Mouse (Mus musculus) megakaryocyte-erythroid progenitor cell, adult 5-6 weeks (primary cell): ENCODE data around the gene Prss30. TPM values are rescaled to one million over a fixed set of nuclear protein-coding genes. Genes with fewer than 3 reads are reported as not detected.
A peak's percentile ranks its signal among the peaks of the same experiment; 100 is the strongest.

Experiments
- ATAC-seq: replicated peaks from 2 replicates; pipeline ENCODE4 v1.8.0; 2016; ENCODE audit warnings: mild to moderate bottlenecking, inconsistent platforms; ENCODE audit not compliant: severe bottlenecking, poor library complexity, low FRiP score, low TSS enrichment
- total RNA-seq, 2 experiments: library from RNA; stranded (forward) in 1 of 2; stranded (reverse) in 1 of 2; fragments of 200-1000, 215-1000 nt in 1 of 2; fragments of >200 nt in 1 of 2; fragmentation: Nextera tagmentation in 1 of 2; gene quantifications; 2 replicates each; pipeline ENCODE4 v1.2.3; 2014 to 2017

Gene Prss30
- total RNA-seq, 2 experiments from 2014 or later: 1.0 TPM; not detected in 1

GRCm38 (mm10) chr17:23925090-23925493 lies 55.3 kb downstream of the Prss30 start:
- peak; percentile 69 for ATAC-seq

- peak; percentile 97 for ATAC-seq
These were observed 55.8 kb downstream of the Prss30 start for GRCm38 (mm10) chr17:23924531-23925007.

Other genes with a start within 250 kb of the Prss30 start
- 7.2 and 13.3 TPM in 2 replicates for gene Paqr4, start 239.7 kb downstream of the Prss30 start, total RNA-seq (2014; fragmentation: Nextera tagmentation)
- 6.2 and 11.6 TPM in 2 replicates for gene Paqr4, start 239.7 kb downstream of the Prss30 start, total RNA-seq (2017)
- 0.52 TPM in 1 of 2 replicates, not detected in the other for gene Kremen2, start 234.7 kb downstream of the Prss30 start, total RNA-seq (2014; fragmentation: Nextera tagmentation)
- not detected in 2 replicates for gene Kremen2, start 234.7 kb downstream of the Prss30 start, total RNA-seq (2017)
- gene Flywch1, start 209.0 kb downstream of the Prss30 start, total RNA-seq (2014; fragmentation: Nextera tagmentation): 7.6 and 11.7 TPM in 2 replicates
- 12.5 and 15.4 TPM in 2 replicates for gene Flywch1, start 209.0 kb downstream of the Prss30 start, total RNA-seq (2017)
- gene Flywch2, start 194.5 kb downstream of the Prss30 start, total RNA-seq (2014; fragmentation: Nextera tagmentation): 3.1 and 5.6 TPM in 2 replicates
- not detected in 2 replicates for gene Flywch2, start 194.5 kb downstream of the Prss30 start, total RNA-seq (2017)
- gene Srrm2, start 190.0 kb downstream of the Prss30 start, total RNA-seq (2014; fragmentation: Nextera tagmentation): 699 and 735 TPM in 2 replicates
- gene Srrm2, start 190.0 kb downstream of the Prss30 start, total RNA-seq (2017): 134 and 162 TPM in 2 replicates
- 466 and 512 TPM in 2 replicates for gene Elob, start 151.4 kb downstream of the Prss30 start, total RNA-seq (2014; fragmentation: Nextera tagmentation)
- 101 and 114 TPM in 2 replicates for gene Elob, start 151.4 kb downstream of the Prss30 start, total RNA-seq (2017)
- gene Prss33, start 144.5 kb downstream of the Prss30 start, total RNA-seq (2014; fragmentation: Nextera tagmentation): not detected in 2 replicates
- not detected in 2 replicates for gene Prss33, start 144.5 kb downstream of the Prss30 start, total RNA-seq (2017)
- gene Prss32, start 136.7 kb downstream of the Prss30 start, total RNA-seq (2014; fragmentation: Nextera tagmentation): not detected in 2 replicates
- gene Prss32, start 136.7 kb downstream of the Prss30 start, total RNA-seq (2017): not detected in 2 replicates
- not detected in 2 replicates for gene Prss41, start 136.4 kb downstream of the Prss30 start, total RNA-seq (2014; fragmentation: Nextera tagmentation)
- 0.88 TPM in 1 of 2 replicates, not detected in the other for gene Prss41, start 136.4 kb downstream of the Prss30 start, total RNA-seq (2017)
- gene Prss21, start 112.5 kb downstream of the Prss30 start, total RNA-seq (2014; fragmentation: Nextera tagmentation): not detected in 2 replicates
- gene Prss21, start 112.5 kb downstream of the Prss30 start, total RNA-seq (2017): not detected in 2 replicates
- gene Dcpp1, start 99.7 kb downstream of the Prss30 start, total RNA-seq (2014; fragmentation: Nextera tagmentation): not detected in 2 replicates
- not detected in 2 replicates for gene Dcpp1, start 99.7 kb downstream of the Prss30 start, total RNA-seq (2017)
- gene Dcpp2, start 99.7 kb downstream of the Prss30 start, total RNA-seq (2014; fragmentation: Nextera tagmentation): not detected in 2 replicates
- gene Dcpp2, start 99.7 kb downstream of the Prss30 start, total RNA-seq (2017): not detected in 2 replicates
- not detected in 2 replicates for gene Dcpp3, start 63.1 kb downstream of the Prss30 start, total RNA-seq (2014; fragmentation: Nextera tagmentation)
- gene Dcpp3, start 63.1 kb downstream of the Prss30 start, total RNA-seq (2017): not detected in 2 replicates
- gene Sbp, start 38.9 kb downstream of the Prss30 start, total RNA-seq (2014; fragmentation: Nextera tagmentation): not detected in 2 replicates
- gene Sbp, start 38.9 kb downstream of the Prss30 start, total RNA-seq (2017): not detected in 2 replicates
- gene Sbpl, start 25.3 kb downstream of the Prss30 start, total RNA-seq (2014; fragmentation: Nextera tagmentation): not detected in 2 replicates
- not detected in 2 replicates for gene Sbpl, start 25.3 kb downstream of the Prss30 start, total RNA-seq (2017)
- not detected in 2 replicates for gene Prss22, start 17.5 kb upstream of the Prss30 start, total RNA-seq (2014; fragmentation: Nextera tagmentation)
- not detected in 2 replicates for gene Prss22, start 17.5 kb upstream of the Prss30 start, total RNA-seq (2017)
- gene Prss27, start 57.6 kb upstream of the Prss30 start, total RNA-seq (2014; fragmentation: Nextera tagmentation): not detected in 2 replicates
- gene Prss27, start 57.6 kb upstream of the Prss30 start, total RNA-seq (2017): not detected in 2 replicates
- gene Kctd5, start 92.9 kb upstream of the Prss30 start, total RNA-seq (2014; fragmentation: Nextera tagmentation): 17.1 and 24.2 TPM in 2 replicates
- 20.9 and 21.9 TPM in 2 replicates for gene Kctd5, start 92.9 kb upstream of the Prss30 start, total RNA-seq (2017)
- gene Pdpk1, start 170.4 kb upstream of the Prss30 start, total RNA-seq (2014; fragmentation: Nextera tagmentation): 47.0 and 48.0 TPM in 2 replicates
- 34.4 and 37.7 TPM in 2 replicates for gene Pdpk1, start 170.4 kb upstream of the Prss30 start, total RNA-seq (2017)
- 50.8 and 51.8 TPM in 2 replicates for gene Amdhd2, start 183.2 kb upstream of the Prss30 start, total RNA-seq (2014; fragmentation: Nextera tagmentation)
- 13.1 and 19.8 TPM in 2 replicates for gene Amdhd2, start 183.2 kb upstream of the Prss30 start, total RNA-seq (2017)
- gene Atp6v0c, start 189.1 kb upstream of the Prss30 start, total RNA-seq (2014; fragmentation: Nextera tagmentation): 222 and 224 TPM in 2 replicates
- gene Atp6v0c, start 189.1 kb upstream of the Prss30 start, total RNA-seq (2017): 72.2 and 95.8 TPM in 2 replicates
- gene Tbc1d24, start 225.0 kb upstream of the Prss30 start, total RNA-seq (2014; fragmentation: Nextera tagmentation): 32.2 and 45.2 TPM in 2 replicates
- gene Tbc1d24, start 225.0 kb upstream of the Prss30 start, total RNA-seq (2017): 6.0 and 6.6 TPM in 2 replicates
- gene Ntn3, start 229.0 kb upstream of the Prss30 start, total RNA-seq (2014; fragmentation: Nextera tagmentation): 0.92 TPM in 2 replicates
- 0.19 and 0.38 TPM in 2 replicates for gene Ntn3, start 229.0 kb upstream of the Prss30 start, total RNA-seq (2017)
- 19.8 and 31.0 TPM in 2 replicates for gene Tedc2, start 240.3 kb upstream of the Prss30 start, total RNA-seq (2014; fragmentation: Nextera tagmentation)
- 16.8 and 18.0 TPM in 2 replicates for gene Tedc2, start 240.3 kb upstream of the Prss30 start, total RNA-seq (2017)